Mouse (Mus musculus) hindbrain, postnatal 0 days (tissue): ENCODE results near the gene Dhx9. TPM values are rescaled to one million over a fixed set of nuclear protein-coding genes. Genes with fewer than 3 reads are reported as not detected.
A peak's percentile ranks its signal among the peaks of the same experiment; 100 is the strongest.
"Not testable (repeated sequence)": the region's sequence is repeated elsewhere in the genome, so short reads cannot be mapped to it uniquely, and the experiment has no call there.

Experiments used
- ATAC-seq: fragments of 200-750 bp; cut with Nextera tagmentation; 2 replicates; pipeline ENCODE4 v1.8.0; 2017; ENCODE audit warnings: mild to moderate bottlenecking, moderate TSS enrichment, moderate library complexity
- DNase-seq: peaks from one replicate; pipeline ENCODE4 v3.0.0-alpha.2; 2015; ENCODE audit warnings: low spot score
- H3K27ac ChIP-seq: fragments of 300-500 bp; sonication (generic); 2 replicates; pipeline ENCODE4 v1.5.1; 2014; ENCODE audit warnings: mild to moderate bottlenecking
- H3K27me3 ChIP-seq: fragments of 300-500 bp; sonication (generic); 2 replicates; pipeline ENCODE4 v1.6.1; 2014; ENCODE audit warnings: low read length, mixed read lengths; ENCODE audit not compliant: insufficient read depth
- H3K36me3 ChIP-seq: fragments of 300-500 bp; sonication (generic); 2 replicates; pipeline ENCODE4 v1.6.1; 2014; ENCODE audit warnings: low read length, mixed read lengths; ENCODE audit not compliant: insufficient read depth
- H3K4me1 ChIP-seq: fragments of 300-500 bp; sonication (generic); 2 replicates; pipeline ENCODE4 v1.6.1; 2014; ENCODE audit warnings: antibody characterized with exemption, low read length, mixed read lengths; ENCODE audit not compliant: insufficient read depth
- H3K4me2 ChIP-seq: fragments of 300-500 bp; sonication (generic); 2 replicates; pipeline ENCODE4 v1.6.1; 2014; ENCODE audit warnings: low read depth, mild to moderate bottlenecking, low read length, moderate library complexity, mixed read lengths
- H3K4me3 ChIP-seq: fragments of 300-500 bp; sonication (generic); 2 replicates; pipeline ENCODE4 v1.5.1; 2014; ENCODE audit warnings: low read length
- H3K9ac ChIP-seq: fragments of 300-500 bp; sonication (generic); replicated peaks from 2 replicates; pipeline ENCODE4 v1.6.1; 2014; ENCODE audit warnings: mild to moderate bottlenecking, low read length, moderate library complexity, mixed read lengths
- H3K9me3 ChIP-seq: fragments of 300-500 bp; sonication (generic); 2 replicates; pipeline ENCODE4 v1.6.1; 2016; ENCODE audit warnings: low read length, mixed read lengths
- CTCF ChIP-seq: IDR thresholded peaks from 2 replicates; pipeline ENCODE4 v1.5.1; 2016; ENCODE audit warnings: antibody characterized with exemption, control low read depth, low read depth
- WGBS: fragments of 180-500 bp; shearing (Covaris S2); extraction: QIAGEN DNeasy Blood & Tissue Kit; methylation state at CpG from one replicate; pipeline ENCODE4 v1.1.7; 2014; 5-methylcytosine and 5-hydroxymethylcytosine counted together
- polyA plus RNA-seq: library from polyadenylated mRNA; unstranded; fragments of >200 nt; fragmentation: Nextera tagmentation; extraction: Ambion mirVana; gene quantifications from 2 replicates; pipeline ENCODE4 v1.2.1, GENCODE M21; 2015
- total RNA-seq: library from RNA; depleted of rRNA; stranded (reverse); fragments of >200 nt; gene quantifications from 2 replicates; pipeline ENCODE4 v1.2.3, GENCODE M21; 2014; rRNA removed

The Dhx9 gene
- total and polyA plus RNA-seq, 2 experiments from 2014 or later: 36.8 to 57.3 TPM

GRCm38 (mm10) chr1:153412663-153413396, 74.6 kb downstream of the Dhx9 start:
- H3K27me3 ChIP-seq, H3K4me3 ChIP-seq, DNase-seq, H3K9ac ChIP-seq, H3K4me1 ChIP-seq, H3K36me3 ChIP-seq, H3K4me2 ChIP-seq, H3K9me3 ChIP-seq: not testable (repeated sequence)
- 67% methylated on average over 2 of the region's 4 CpGs for WGBS
- peak; percentile 64 for ATAC-seq
- H3K27ac ChIP-seq: 0 out of 2 replicates have a peak overlapping the region, but pooled peaks have one; percentile 36

DNA sequence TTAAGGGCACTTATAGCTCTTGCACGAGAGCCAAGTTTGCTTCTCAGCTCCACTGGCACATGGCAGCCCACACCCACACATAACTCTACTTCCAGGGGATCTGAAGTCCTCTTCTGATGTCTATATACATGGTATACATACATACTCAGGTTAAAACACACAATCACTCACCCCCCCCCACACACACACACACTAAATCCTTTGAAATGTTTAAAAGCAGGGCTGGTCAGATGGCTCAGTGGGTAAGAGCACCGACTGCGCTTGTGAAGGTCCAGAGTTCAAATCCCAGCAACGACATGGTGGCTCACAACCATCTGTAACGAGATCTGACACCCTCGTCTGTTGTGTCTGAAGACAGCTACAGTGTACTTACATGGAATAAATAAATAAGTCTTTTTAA, 75.7 kb downstream of the Dhx9 start:
- no peaks in the 10 kb centered on the region for H3K36me3 ChIP-seq
- no peaks in the 10 kb centered on the region for H3K4me1 ChIP-seq
- no peak for DNase-seq
- no peak for TF ChIP-seq CTCF
- ATAC-seq: no peak
- no peak overlapping the region for H3K9ac ChIP-seq
- H3K4me2 ChIP-seq: no peak overlapping the region
- H3K9me3 ChIP-seq: no peaks in the 10 kb centered on the region
- 93% methylated on average over 6 of the region's 6 CpGs for WGBS
- no peak overlapping the region for H3K27ac ChIP-seq
- no peaks in the 10 kb centered on the region for H3K27me3 ChIP-seq
- H3K4me3 ChIP-seq: no peak overlapping the region

DNA sequence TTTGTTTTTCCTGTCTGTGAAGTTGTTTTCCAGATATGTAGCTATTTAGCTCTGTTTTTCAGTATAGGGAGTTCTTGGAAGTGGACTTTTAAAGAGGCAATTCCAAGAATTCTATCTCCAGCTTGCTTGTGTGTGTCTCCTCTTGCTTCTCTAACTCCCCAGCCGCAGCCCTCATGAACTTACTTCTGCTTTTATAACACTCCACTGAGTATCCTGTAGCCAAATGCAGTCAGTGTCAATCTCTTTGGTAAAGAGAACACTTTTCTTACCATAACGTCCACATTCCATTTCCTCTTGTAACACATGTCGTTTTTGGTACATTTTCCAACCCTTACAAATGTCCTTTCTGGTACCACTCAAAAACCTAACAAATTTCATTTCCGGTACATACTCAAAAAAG, 76.5 kb downstream of the Dhx9 start:
- ATAC-seq, H3K9ac ChIP-seq, DNase-seq, H3K27ac ChIP-seq, H3K9me3 ChIP-seq, H3K4me3 ChIP-seq, H3K4me1 ChIP-seq, H3K36me3 ChIP-seq, H3K4me2 ChIP-seq, H3K27me3 ChIP-seq: not testable (repeated sequence)
- 92% methylated on average over 1 of the region's 4 CpGs for WGBS

- H3K27ac ChIP-seq, ATAC-seq, DNase-seq, H3K9me3 ChIP-seq, H3K4me3 ChIP-seq, H3K27me3 ChIP-seq, H3K36me3 ChIP-seq, H3K4me1 ChIP-seq, H3K9ac ChIP-seq, H3K4me2 ChIP-seq: not testable (repeated sequence)
- WGBS: 95% methylated on average over 5 of the region's 5 CpGs
These were observed 79.2 kb downstream of the Dhx9 start for GRCm38 (mm10) chr1:153408296-153408695.

DNA sequence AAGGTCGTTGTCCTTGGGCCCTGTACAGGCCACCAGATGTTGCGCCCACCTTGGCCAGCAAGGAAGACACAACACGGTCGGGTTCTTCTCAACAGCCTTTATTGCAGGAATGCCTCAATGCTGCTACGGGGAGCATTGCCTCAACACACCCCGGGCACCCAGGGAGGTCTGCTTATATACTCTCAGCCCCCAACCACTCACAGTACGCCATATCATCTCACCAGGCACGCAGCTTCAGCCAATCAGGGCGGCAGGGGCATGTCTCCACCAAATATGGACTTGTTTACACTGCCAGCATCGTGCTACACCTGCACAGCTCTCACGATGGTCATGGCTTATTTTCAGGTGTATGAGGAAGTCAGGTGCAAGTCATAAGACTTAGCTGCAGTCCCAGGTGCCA, 79.8 kb downstream of the Dhx9 start:
- H3K4me1 ChIP-seq, H3K36me3 ChIP-seq, H3K9me3 ChIP-seq, H3K4me2 ChIP-seq, H3K27ac ChIP-seq, H3K27me3 ChIP-seq, DNase-seq, H3K9ac ChIP-seq, H3K4me3 ChIP-seq, ATAC-seq: not testable (repeated sequence)
- WGBS: 91% methylated on average over 11 of the region's 11 CpGs

Other genes with a start within 250 kb of the Dhx9 start
- 46.1 and 52.9 TPM in 2 replicates for gene Lamc1, start 154.9 kb downstream of the Dhx9 start, total RNA-seq
- gene Lamc1, start 154.9 kb downstream of the Dhx9 start, polyA plus RNA-seq: 13.5 and 13.9 TPM in 2 replicates
- gene Shcbp1l, start 62.5 kb downstream of the Dhx9 start, total RNA-seq: 0.50 and 2.2 TPM in 2 replicates
- 1.3 and 1.9 TPM in 2 replicates for gene Shcbp1l, start 62.5 kb downstream of the Dhx9 start, polyA plus RNA-seq
- gene Npl, start 62.4 kb upstream of the Dhx9 start, total RNA-seq: 7.3 and 9.4 TPM in 2 replicates
- 18.3 and 20.2 TPM in 2 replicates for gene Npl, start 62.4 kb upstream of the Dhx9 start, polyA plus RNA-seq
- gene Rgs8, start 165.4 kb upstream of the Dhx9 start, total RNA-seq: 23.9 and 40.1 TPM in 2 replicates
- gene Rgs8, start 165.4 kb upstream of the Dhx9 start, polyA plus RNA-seq: 12.5 and 14.1 TPM in 2 replicates